In genomic region chr15:81239261-81239660, GRCm38 (mm10) we compare ENCODE assay signal across 9 mouse cellular contexts. TPM values are rescaled to one million over a fixed set of nuclear protein-coding genes. Genes with fewer than 3 reads are reported as not detected.
DNase-seq lines count a peak whose midpoint lies in the region; ATAC-seq lines count a peak whose summit lies in the region.
"Had no signal": no experiment of that assay in that cellular context is flagged by ENCODE, and none has a peak within 500 bp of the region (broad histone marks: within the 10 kb centered on the region; RNA-seq: fewer than 3 reads in every experiment).

No protein-coding gene starts in this region.

- H3K36me3 ChIP-seq in forebrain, embryonic 14.5 days (ENCODE audit: control insufficient read depth, insufficient read depth, low read length): no peaks in the 10 kb centered on the region
- no peaks in the 10 kb centered on the region for H3K36me3 ChIP-seq in forebrain, embryonic 12.5 days (replicated peaks)
- no peaks in the 10 kb centered on the region for H3K36me3 ChIP-seq in neural tube, embryonic 15.5 days
- H3K36me3 ChIP-seq: limb, embryonic 13.5 days had no signal

- DNase-seq in forebrain, embryonic 14.5 days (ENCODE audit: low spot score): peak; percentile 30
- DNase-seq in neural tube, embryonic 10.5 days (ENCODE audit: extremely low spot score, low spot score): peak; percentile 43
- peak; percentile 82 for DNase-seq in brain, adult 2 months (ENCODE audit: low read depth, low spot score)
- DNase-seq in kidney, postnatal 10 days: peak; percentile 75

- peaks cover 6% of the 10 kb centered on the region for H3K4me1 ChIP-seq in forebrain, embryonic 14.5 days (ENCODE audit: control insufficient read depth, insufficient read depth, low read length)
- H3K4me1 ChIP-seq in forebrain, embryonic 12.5 days: peaks cover 22% of the 10 kb centered on the region
- peaks cover 20% of the 10 kb centered on the region for H3K4me1 ChIP-seq in neural tube, embryonic 15.5 days

- 25% methylated on average over 7 of the region's 7 CpGs for WGBS in forebrain, embryonic 14.5 days
- 24% methylated on average over 7 of the region's 7 CpGs for WGBS in forebrain, embryonic 12.5 days
- 33% methylated on average over 7 of the region's 7 CpGs for WGBS in neural tube, embryonic 15.5 days

- no peak for ATAC-seq in forebrain, embryonic 14.5 days
- ATAC-seq in forebrain, embryonic 12.5 days (ENCODE audit: low FRiP score): no peak
- no peak for ATAC-seq in neural tube, embryonic 15.5 days (ENCODE audit: low FRiP score)
- ATAC-seq in neutrophil, adult 5-6 weeks (ENCODE audit: extremely low read depth, insufficient number of reproducible peaks, low FRiP score, poor library complexity, severe bottlenecking): 0 out of 2 replicates have a peak, but pooled peaks have one; percentile 23
- no peak for ATAC-seq in erythroblast, adult 5-6 weeks (replicated peaks; ENCODE audit: low FRiP score, poor library complexity, severe bottlenecking)

- no peak overlapping the region for H3K9ac ChIP-seq in forebrain, embryonic 14.5 days (ENCODE audit: low read length)
- H3K9ac ChIP-seq in forebrain, embryonic 12.5 days: no peak overlapping the region
- no peak overlapping the region for H3K9ac ChIP-seq in neural tube, embryonic 15.5 days (replicated peaks)
- H3K9ac ChIP-seq: limb, embryonic 13.5 days had no signal

- H3K27ac ChIP-seq in forebrain, embryonic 14.5 days (ENCODE audit: low read depth, low read length): no peak overlapping the region
- no peak overlapping the region for H3K27ac ChIP-seq in forebrain, embryonic 12.5 days
- no peak overlapping the region for H3K27ac ChIP-seq in neural tube, embryonic 15.5 days (replicated peaks)
- H3K27ac ChIP-seq: limb, embryonic 13.5 days had no signal

- H3K4me2 ChIP-seq in forebrain, embryonic 14.5 days (ENCODE audit: low read length): no peak overlapping the region
- no peak overlapping the region for H3K4me2 ChIP-seq in forebrain, embryonic 12.5 days
- no peak overlapping the region for H3K4me2 ChIP-seq in neural tube, embryonic 15.5 days
- H3K4me2 ChIP-seq: limb, embryonic 13.5 days had no signal

- H3K9me3 ChIP-seq in forebrain, embryonic 14.5 days (replicated peaks; ENCODE audit: control insufficient read depth, low read length): no peaks in the 10 kb centered on the region
- H3K9me3 ChIP-seq in forebrain, embryonic 12.5 days: no peaks in the 10 kb centered on the region
- no peaks in the 10 kb centered on the region for H3K9me3 ChIP-seq in neural tube, embryonic 15.5 days (replicated peaks)

- H3K4me3 ChIP-seq in forebrain, embryonic 14.5 days (ENCODE audit: low read depth, low read length): no peak overlapping the region
- no peak overlapping the region for H3K4me3 ChIP-seq in forebrain, embryonic 12.5 days (replicated peaks)
- no peak overlapping the region for H3K4me3 ChIP-seq in neural tube, embryonic 15.5 days (replicated peaks)
- H3K4me3 ChIP-seq: limb, embryonic 13.5 days had no signal

- no peaks in the 10 kb centered on the region for H3K27me3 ChIP-seq in forebrain, embryonic 14.5 days (replicated peaks; ENCODE audit: control insufficient read depth, insufficient read depth, low read length)
- H3K27me3 ChIP-seq in forebrain, embryonic 12.5 days: peaks cover 31% of the 10 kb centered on the region
- no peaks in the 10 kb centered on the region; the same call in 1 of the 2 replicates for H3K27me3 ChIP-seq in neural tube, embryonic 15.5 days (replicated peaks)

RNA-seq across cellular contexts. Expression of gene Mchr1, which starts 4.0 kb away (rescaled TPM):
- polyA plus RNA-seq in forebrain, embryonic 14.5 days (2014; fragmentation: Nextera tagmentation; extraction: Ambion mirVana): 1.4 and 1.8 TPM in 2 replicates
- 0.36 and 0.72 TPM in 2 replicates for polyA plus RNA-seq in forebrain, embryonic 12.5 days (2016; fragmentation: Nextera tagmentation; extraction: Ambion mirVana)
- polyA plus RNA-seq in neural tube, embryonic 15.5 days (2015; fragmentation: Nextera tagmentation; extraction: Ambion mirVana): 5.0 and 5.2 TPM in 2 replicates
- total RNA-seq in neutrophil, adult 5-6 weeks (2017): not detected in 2 replicates
- total RNA-seq in erythroblast, adult 5-6 weeks (2015; ENCODE audit: low replicate concordance): not detected in 2 replicates
- total RNA-seq in erythroblast, adult 5-6 weeks (2017; ENCODE audit: low replicate concordance): not detected in 2 replicates

RNA-seq across cellular contexts. Expression of gene Mrtfa, which starts 48.7 kb away (rescaled TPM):
- 13.6 and 21.8 TPM in 2 replicates for polyA plus RNA-seq in forebrain, embryonic 14.5 days (2014; fragmentation: Nextera tagmentation; extraction: Ambion mirVana)
- polyA plus RNA-seq in forebrain, embryonic 12.5 days (2016; fragmentation: Nextera tagmentation; extraction: Ambion mirVana): 25.7 and 27.9 TPM in 2 replicates
- polyA plus RNA-seq in neural tube, embryonic 15.5 days (2015; fragmentation: Nextera tagmentation; extraction: Ambion mirVana): 26.9 and 27.9 TPM in 2 replicates
- total RNA-seq in neutrophil, adult 5-6 weeks (2017): 59.9 and 68.9 TPM in 2 replicates
- 12.7 and 19.2 TPM in 2 replicates for total RNA-seq in erythroblast, adult 5-6 weeks (2015; ENCODE audit: low replicate concordance)
- 4.9 and 10.9 TPM in 2 replicates for total RNA-seq in erythroblast, adult 5-6 weeks (2017; ENCODE audit: low replicate concordance)

Comparison
In these comparisons a context has a peak if more than half of its experiments do, and no peak if none do; other contexts are left out.
1. DNase-seq: peak in every context shown above with its lines; median percentile 82 in brain, adult 2 months; 75 in kidney, postnatal 10 days; 43 in neural tube, embryonic 10.5 days; 30 in forebrain, embryonic 14.5 days.